Mouse (Mus musculus) megakaryocyte-erythroid progenitor cell, adult 5-6 weeks (primary cell): ENCODE data around the gene Ror2. TPM values are rescaled to one million over a fixed set of nuclear protein-coding genes. Genes with fewer than 3 reads are reported as not detected.

Experiments used
- ATAC-seq: replicated peaks from 2 replicates; pipeline ENCODE4 v1.8.0; 2016; ENCODE audit warnings: mild to moderate bottlenecking, inconsistent platforms; ENCODE audit not compliant: severe bottlenecking, poor library complexity, low FRiP score, low TSS enrichment
- total RNA-seq, 2 experiments: library from RNA; stranded (forward) in 1 of 2; stranded (reverse) in 1 of 2; fragments of 200-1000, 215-1000 nt in 1 of 2; fragments of >200 nt in 1 of 2; fragmentation: Nextera tagmentation in 1 of 2; gene quantifications; 2 replicates each; pipeline ENCODE4 v1.2.3; 2014 to 2017

The Ror2 gene
- total RNA-seq, 2 experiments from 2014 or later = not detected

DNA sequence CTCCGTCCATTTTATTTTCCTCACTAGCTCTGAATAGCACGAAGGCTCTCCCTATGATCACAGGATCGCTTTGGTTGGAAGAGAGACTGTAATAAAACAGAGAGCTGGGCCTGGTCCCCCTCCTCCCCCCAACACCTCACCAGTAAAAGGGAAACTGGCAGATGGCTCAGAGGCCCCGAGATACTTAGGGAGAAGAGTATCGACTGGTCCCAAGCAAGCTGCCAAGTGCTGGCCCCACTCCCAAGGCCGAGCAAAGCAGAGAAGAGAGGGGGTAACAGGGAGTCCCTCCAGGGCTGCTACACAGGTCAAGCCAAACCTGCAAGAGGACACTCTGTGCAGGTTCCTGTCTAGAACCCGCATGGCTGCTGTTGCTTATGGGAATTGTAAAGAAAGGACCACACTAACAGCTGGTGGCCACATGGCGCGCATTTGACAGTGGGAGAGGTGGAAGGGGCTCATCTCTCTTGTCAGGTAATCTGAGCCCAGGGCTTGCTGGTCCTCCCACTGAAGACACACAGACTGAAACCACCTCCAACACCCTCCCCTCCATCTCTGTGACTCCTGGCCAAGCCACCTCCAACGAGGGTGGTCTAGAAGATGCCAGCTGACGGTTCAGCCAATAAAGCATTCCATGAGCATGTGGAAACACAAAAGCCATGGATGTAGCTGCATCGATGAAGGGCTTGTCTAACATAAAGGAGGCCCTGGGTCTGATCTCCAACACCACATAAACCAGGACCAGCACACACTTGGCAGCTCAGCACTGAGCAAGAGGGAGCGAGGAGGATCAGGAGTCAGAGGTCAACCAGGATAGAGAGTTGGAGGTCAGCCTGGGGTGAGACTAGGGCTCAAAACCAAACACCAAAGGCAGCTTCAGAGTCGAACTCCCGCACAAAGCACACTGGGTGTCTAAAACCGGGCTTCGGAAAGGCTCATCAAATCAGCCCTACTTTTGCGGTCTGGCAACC, 49.2 kb downstream of the Ror2 start:
- ATAC-seq = no peak

DNA sequence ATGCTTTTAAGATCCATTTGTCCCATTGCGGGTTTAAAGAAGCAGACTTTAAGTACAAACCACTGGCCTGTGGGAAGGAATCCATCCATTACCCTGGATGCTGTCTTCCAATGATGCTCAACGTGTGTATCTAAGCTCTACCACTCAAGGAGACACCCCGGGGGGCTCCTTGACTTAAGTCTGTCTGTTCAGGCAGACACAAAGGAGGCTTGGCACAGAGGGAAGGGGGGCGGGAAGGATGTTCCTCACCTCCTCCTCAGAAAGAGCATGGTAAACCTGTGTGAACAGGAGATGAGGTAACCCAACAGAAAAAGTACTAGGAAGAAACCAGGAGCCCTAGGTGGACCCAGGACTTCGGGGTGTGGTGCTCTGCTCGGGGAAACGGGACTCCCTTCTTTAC, 50.0 kb downstream of the Ror2 start:
- ATAC-seq = no peak

DNA sequence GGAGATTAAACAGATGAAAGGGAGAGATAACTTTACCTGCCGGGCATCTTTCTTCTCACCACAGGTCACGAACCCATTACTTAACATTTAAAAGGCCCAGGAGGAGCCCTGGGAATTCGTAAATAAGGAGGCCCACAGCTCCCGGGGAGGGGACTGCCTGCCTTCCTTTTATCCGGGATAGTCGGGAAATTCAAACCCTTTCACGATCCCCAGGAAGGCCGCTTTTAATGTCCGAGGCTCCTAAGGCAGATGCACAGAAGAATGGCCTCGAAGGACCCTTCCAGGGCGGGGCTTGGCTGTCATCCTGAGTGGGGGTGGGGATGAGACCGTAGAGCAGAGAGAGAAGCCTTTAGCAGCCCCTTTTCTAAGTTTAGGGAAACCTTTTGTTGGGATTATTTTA, 51.1 kb downstream of the Ror2 start:
- ATAC-seq = no peak

GRCm38 (mm10) chr13:53233826-53234786, 51.8 kb downstream of the Ror2 start:
- ATAC-seq = no peak

GRCm38 (mm10) chr13:53233381-53233780, 52.5 kb downstream of the Ror2 start:
- ATAC-seq = no peak

GRCm38 (mm10) chr13:53232419-53232818, 53.5 kb downstream of the Ror2 start:
- no peak for ATAC-seq

DNA sequence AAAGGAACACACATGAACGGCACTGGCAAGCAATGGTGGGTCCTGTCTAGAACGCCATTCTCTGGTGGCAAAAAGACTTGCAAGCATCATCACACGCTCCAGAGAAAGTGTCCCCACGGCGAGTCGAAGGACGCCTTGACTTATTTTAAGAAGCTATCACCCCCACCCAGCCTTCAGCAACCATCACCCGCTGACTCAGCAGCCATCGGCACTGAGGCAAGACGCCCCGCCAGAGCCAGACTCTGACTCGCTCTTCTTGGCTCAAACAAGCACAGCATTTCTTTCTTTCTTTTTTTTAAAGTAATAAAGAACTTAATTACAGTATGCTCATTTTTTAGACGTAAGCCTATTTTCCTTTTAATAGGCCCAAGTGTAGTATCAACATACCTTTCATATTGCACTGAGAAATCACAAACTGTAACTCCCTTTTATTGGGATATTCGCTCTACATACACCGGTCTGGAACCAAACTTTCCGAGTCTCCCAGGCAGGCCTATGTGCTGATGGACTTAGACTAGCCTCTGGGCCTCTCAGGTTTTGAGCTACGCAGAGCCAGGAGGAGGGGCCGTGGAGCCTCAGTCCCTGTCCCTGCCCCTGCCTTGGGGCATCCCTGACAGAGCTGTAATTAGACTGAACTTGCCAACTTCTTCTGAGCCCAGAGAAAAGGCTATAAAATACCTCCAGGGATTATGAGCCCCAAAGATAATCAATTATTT, 55.3 kb downstream of the Ror2 start:
- no peak for ATAC-seq

GRCm38 (mm10) chr13:53227019-53227418, 58.9 kb downstream of the Ror2 start:
- no peak for ATAC-seq

DNA sequence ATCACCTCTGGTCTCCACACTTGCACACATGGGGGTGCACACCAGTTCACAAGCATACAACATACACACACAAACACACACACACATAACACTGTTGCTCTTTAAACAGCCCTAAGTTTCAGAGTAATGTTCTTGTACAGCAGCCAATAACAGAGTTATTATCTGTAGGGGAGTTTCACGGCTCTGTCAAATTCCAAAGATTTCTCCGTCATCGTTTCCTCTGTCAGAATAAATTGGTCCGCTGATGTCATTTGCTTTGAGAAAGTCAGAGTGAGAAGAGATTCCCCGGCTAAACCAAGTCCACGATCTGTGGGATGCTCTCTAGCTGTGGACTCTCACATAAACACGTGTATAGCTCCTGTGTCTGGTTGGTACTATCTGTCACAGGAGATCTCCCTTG, 59.5 kb downstream of the Ror2 start:
- ATAC-seq = no peak

DNA sequence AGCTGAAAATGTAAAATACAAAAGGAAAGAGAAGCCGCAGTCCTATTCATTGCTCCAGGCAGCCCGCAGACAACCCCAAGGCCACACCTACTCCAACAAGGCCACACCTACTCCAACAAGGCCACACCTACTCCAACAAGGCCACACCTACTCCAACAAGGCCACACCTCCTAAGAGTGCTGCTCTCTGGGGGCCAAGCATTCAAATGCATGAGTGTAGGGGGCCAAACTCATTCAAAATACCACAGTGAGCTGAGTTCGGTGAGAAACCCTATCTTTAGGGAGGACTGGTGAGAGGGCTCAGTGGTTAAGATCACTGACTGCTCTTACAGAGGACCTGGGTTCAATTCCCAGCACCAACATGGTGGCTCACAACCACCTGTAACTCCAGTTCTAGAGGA, 60.0 kb downstream of the Ror2 start:
- ATAC-seq = no peak

GRCm38 (mm10) chr13:53221176-53221575, 64.7 kb downstream of the Ror2 start:
- ATAC-seq = no peak

- no peak for ATAC-seq
Measured at GRCm38 (mm10) chr13:53219889-53220288, 66.0 kb downstream of the Ror2 start.

GRCm38 (mm10) chr13:53219391-53219790, 66.5 kb downstream of the Ror2 start:
- no peak for ATAC-seq

DNA sequence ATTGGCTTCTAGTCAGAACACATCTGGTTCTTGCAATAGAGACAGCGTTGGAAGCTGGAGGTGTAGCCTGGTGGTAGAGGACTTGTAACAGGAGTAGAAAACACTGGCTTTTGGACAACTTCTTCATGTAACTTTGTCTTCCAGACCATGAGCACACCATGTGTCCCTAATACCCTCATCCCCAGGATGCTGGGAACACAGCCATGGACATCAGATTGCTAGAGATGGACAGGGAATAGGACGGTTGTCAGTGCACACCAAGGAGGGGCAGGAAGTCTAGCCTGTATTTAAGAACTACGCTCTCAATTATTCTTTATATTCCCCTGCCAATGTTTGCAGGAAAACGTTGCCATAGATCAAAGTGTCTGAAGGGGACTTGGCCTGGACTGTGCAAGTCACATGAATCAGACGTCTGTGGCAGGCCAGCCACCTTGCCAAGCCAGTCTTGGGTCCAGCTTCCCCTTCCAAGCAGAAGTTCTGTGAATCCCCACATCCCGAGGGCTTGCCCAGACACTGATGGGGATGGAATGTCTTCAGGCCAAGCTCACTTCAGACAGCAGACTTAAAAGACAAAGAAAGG, 68.4 kb downstream of the Ror2 start:
- no peak for ATAC-seq

- no peak for ATAC-seq
Measured at GRCm38 (mm10) chr13:53211971-53212733, 73.8 kb downstream of the Ror2 start.

DNA sequence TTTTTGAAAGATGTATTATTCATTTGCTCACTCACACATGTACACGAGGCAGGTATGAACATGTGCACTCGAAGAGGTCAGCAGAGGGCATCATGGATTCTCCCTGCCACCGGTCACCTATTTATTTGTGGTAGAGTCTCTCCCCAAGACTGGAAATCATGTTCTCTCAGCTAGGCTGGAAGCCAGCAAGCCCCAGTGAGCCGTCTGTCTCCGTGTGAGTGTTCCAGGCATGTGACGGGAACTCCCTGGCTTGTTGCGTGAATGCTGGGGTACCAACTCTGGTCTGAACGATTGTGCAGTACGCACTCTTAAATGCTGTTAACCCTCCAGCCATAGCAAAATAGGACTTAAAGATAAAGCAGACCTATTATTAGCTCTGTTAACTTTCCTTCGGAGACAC, 77.4 kb downstream of the Ror2 start:
- no peak for ATAC-seq

DNA sequence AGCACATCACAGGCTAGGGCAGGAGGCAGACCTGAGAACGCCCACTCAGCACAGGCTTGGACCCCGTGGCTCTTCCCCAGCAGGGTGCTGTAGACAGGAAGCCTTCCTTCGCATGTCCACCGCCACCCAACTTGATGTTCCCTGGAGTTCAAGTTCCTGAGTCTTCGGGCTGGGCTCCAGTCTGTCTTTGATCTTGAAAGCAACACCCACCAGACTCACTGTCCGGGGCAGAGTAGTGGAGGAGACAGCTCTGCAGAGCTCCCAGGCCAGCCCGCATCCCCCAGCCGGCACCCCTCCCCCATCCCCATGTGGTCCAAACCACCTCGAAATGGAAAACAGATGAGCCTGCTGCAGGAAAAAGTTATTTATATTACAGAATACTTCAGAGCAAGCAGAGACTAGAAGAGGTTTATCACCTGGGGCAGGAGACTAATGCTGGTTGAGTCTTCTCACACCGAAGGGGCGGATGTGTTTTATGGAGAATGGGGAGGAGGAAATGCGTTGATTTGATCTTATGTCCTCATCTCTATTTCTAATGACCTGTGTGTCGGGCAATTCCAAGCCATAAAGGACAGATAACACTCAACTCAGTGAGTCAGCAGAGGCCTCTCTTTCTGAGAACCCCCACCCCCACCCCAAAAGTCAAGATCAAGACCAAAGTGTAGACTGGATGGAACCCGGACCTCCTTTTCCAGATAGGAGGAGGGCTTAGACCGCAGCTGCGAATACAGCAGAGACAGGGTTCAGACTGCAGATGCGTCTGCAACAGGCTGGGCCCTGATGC, 80.6 kb downstream of the Ror2 start:
- ATAC-seq = no peak

GRCm38 (mm10) chr13:53202439-53202830, 83.5 kb downstream of the Ror2 start:
- no peak for ATAC-seq
